Mouse (Mus musculus) brain, embryonic 14.5 days (tissue): ENCODE data around the gene Cela2a.

Experiments used
- CTCF ChIP-seq: fragments of 200-500 bp; IDR thresholded peaks from 2 replicates; pipeline ENCODE4 v1.5.1; 2012; ENCODE audit warnings: inconsistent platforms, mild to moderate bottlenecking, moderate library complexity, borderline replicate concordance; ENCODE audit not compliant: insufficient read depth, insufficient read length; ENCODE audit errors: extremely low read depth
- POLR2A ChIP-seq: fragments of 200-500 bp; IDR thresholded peaks from 2 replicates; pipeline ENCODE4 v1.6.1; 2012; ENCODE audit warnings: mild to moderate bottlenecking, inconsistent platforms, borderline replicate concordance; ENCODE audit not compliant: poor library complexity, insufficient read depth, insufficient read length, severe bottlenecking; ENCODE audit errors: extremely low read depth

DNA sequence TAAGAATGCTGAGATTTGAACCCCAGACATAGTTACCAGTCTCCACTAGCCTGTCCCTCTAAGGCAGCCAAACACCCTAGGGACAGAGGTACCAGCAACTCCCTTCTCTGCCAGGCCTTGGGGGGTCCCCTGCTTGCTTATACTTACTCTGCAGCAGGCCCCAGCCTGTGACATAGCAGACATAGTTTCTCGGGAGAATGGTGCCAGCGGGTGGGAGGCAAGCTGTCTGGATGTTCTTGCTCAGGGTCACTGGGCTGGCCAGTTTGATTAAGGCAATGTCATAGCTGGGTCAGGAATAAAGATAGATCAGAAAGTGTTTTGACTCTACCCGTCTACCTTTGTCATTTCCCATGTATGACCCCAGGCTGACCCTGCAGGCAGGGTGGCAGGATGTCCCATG, 4.8 kb downstream of the Cela2a start:
- TF ChIP-seq CTCF (no peak), POLR2A (no peak)
